Mouse (Mus musculus): Measurements from ENCODE around the gene Bnip1.

- TF ChIP-seq CTCF (conservative IDR thresholded peaks at IDR 0.05; ENCODE audit: low read length): no peak
- TF ChIP-seq POU5F1 (IDR thresholded peaks at IDR 0.05; ENCODE audit: borderline replicate concordance, low read length): no peak
Observed at GRCm38 (mm10) chr17:26742581-26742980, 38.3 kb upstream of the Bnip1 start.

Measured in E14TG2a.4 (cell line).